Mouse (Mus musculus): ENCODE results near the gene F8. TPM values are rescaled to one million over a fixed set of nuclear protein-coding genes. Genes with fewer than 3 reads are reported as not detected.
A peak's percentile ranks its signal among the peaks of the same experiment; 100 is the strongest.

F8 gene
- polyA plus RNA-seq, 2 experiments: 0.58 to 1.5 TPM

GRCm38 (mm10) chrX:75128333-75128980 lies 254.0 kb downstream of the F8 start:
- H3K4me3 ChIP-seq (replicated peaks; ENCODE audit: low read length): no peak overlapping the region
- no peak overlapping the region for H3K4me2 ChIP-seq (replicated peaks; ENCODE audit: low read depth, low read length, severe bottlenecking)
- no peaks in the 10 kb centered on the region for H3K4me1 ChIP-seq (ENCODE audit: control insufficient read depth, insufficient read depth, low read length)
- no peak overlapping the region for H3K27ac ChIP-seq (replicated peaks; ENCODE audit: low read depth, low read length)
- peaks cover 7% of the 10 kb centered on the region for H3K36me3 ChIP-seq (ENCODE audit: control insufficient read depth, insufficient read depth, low read length)
- ATAC-seq (ENCODE audit: low FRiP score, low read depth): no peak
- TF ChIP-seq POLR2A (IDR thresholded peaks at IDR 0.05; ENCODE audit: borderline replicate concordance, extremely low read depth, insufficient read depth, insufficient read length): no peak
- DNase-seq (ENCODE audit: low spot score): peak; percentile 4
- no peak overlapping the region for H3K9ac ChIP-seq (ENCODE audit: low read depth, low read length, severe bottlenecking)
- no peaks in the 10 kb centered on the region for H3K9me3 ChIP-seq (ENCODE audit: control insufficient read depth, low read length)
- H3K27me3 ChIP-seq (ENCODE audit: control insufficient read depth, insufficient read depth, low read length): no peaks in the 10 kb centered on the region

GRCm38 (mm10) chrX:75126893-75127292 lies 255.5 kb downstream of the F8 start:
- no peak for DNase-seq (ENCODE audit: low spot score)
- Histone ChIP-seq H3K36me3 (ENCODE audit: control insufficient read depth, insufficient read depth, low read length) (peaks cover 7% of the 10 kb centered on the region), H3K4me3 (replicated peaks; ENCODE audit: low read length) (no peak overlapping the region), H3K4me1 (ENCODE audit: control insufficient read depth, insufficient read depth, low read length) (no peaks in the 10 kb centered on the region), H3K27ac (replicated peaks; ENCODE audit: low read depth, low read length) (no peak overlapping the region), H3K9me3 (ENCODE audit: control insufficient read depth, low read length) (no peaks in the 10 kb centered on the region), H3K4me2 (replicated peaks; ENCODE audit: low read depth, low read length, severe bottlenecking) (no peak overlapping the region), H3K9ac (ENCODE audit: low read depth, low read length, severe bottlenecking) (no peak overlapping the region), H3K27me3 (ENCODE audit: control insufficient read depth, insufficient read depth, low read length) (no peaks in the 10 kb centered on the region)
- no peak for ATAC-seq (ENCODE audit: low FRiP score, low read depth)
- TF ChIP-seq POLR2A (IDR thresholded peaks at IDR 0.05; ENCODE audit: borderline replicate concordance, extremely low read depth, insufficient read depth, insufficient read length): no peak

GRCm38 (mm10) chrX:75125606-75126005 lies 256.8 kb downstream of the F8 start:
- Histone ChIP-seq H3K9ac (ENCODE audit: low read depth, low read length, severe bottlenecking) (no peak overlapping the region), H3K4me2 (replicated peaks; ENCODE audit: low read depth, low read length, severe bottlenecking) (no peak overlapping the region), H3K4me1 (ENCODE audit: control insufficient read depth, insufficient read depth, low read length) (no peaks in the 10 kb centered on the region), H3K27ac (replicated peaks; ENCODE audit: low read depth, low read length) (no peak overlapping the region), H3K4me3 (replicated peaks; ENCODE audit: low read length) (no peak overlapping the region), H3K36me3 (ENCODE audit: control insufficient read depth, insufficient read depth, low read length) (peaks cover 7% of the 10 kb centered on the region), H3K9me3 (ENCODE audit: control insufficient read depth, low read length) (no peaks in the 10 kb centered on the region), H3K27me3 (ENCODE audit: control insufficient read depth, insufficient read depth, low read length) (no peaks in the 10 kb centered on the region)
- WGBS: 87% methylated on average over 3 of the region's 3 CpGs
- no peak for TF ChIP-seq POLR2A (IDR thresholded peaks at IDR 0.05; ENCODE audit: borderline replicate concordance, extremely low read depth, insufficient read depth, insufficient read length)
- no peak for DNase-seq (ENCODE audit: low spot score)
- ATAC-seq (ENCODE audit: low FRiP score, low read depth): no peak

Other genes starting within 250 kb of the F8 start
- not detected in 2 replicates for gene Smim9, start 218.8 kb downstream of the F8 start, polyA plus RNA-seq (2012; rRNA removed)
- gene Smim9, start 218.8 kb downstream of the F8 start, polyA plus RNA-seq (2014; fragmentation: Nextera tagmentation; extraction: Ambion mirVana): not detected in 2 replicates
- 24.8 and 29.2 TPM in 2 replicates for gene Fundc2, start 216 bp downstream of the F8 start, polyA plus RNA-seq (2012; rRNA removed)
- 83.8 and 84.1 TPM in 2 replicates for gene Fundc2, start 216 bp downstream of the F8 start, polyA plus RNA-seq (2014; fragmentation: Nextera tagmentation; extraction: Ambion mirVana)
- gene Cmc4, start 34.0 kb upstream of the F8 start, polyA plus RNA-seq (2012; rRNA removed): 19.2 and 22.9 TPM in 2 replicates
- 23.8 TPM in 2 replicates for gene Cmc4, start 34.0 kb upstream of the F8 start, polyA plus RNA-seq (2014; fragmentation: Nextera tagmentation; extraction: Ambion mirVana)
- gene Mtcp1, start 34.0 kb upstream of the F8 start, polyA plus RNA-seq (2012; rRNA removed): 13.2 and 14.2 TPM in 2 replicates
- gene Mtcp1, start 34.0 kb upstream of the F8 start, polyA plus RNA-seq (2014; fragmentation: Nextera tagmentation; extraction: Ambion mirVana): 9.3 and 9.6 TPM in 2 replicates
- 19.5 and 25.3 TPM in 2 replicates for gene Brcc3, start 34.0 kb upstream of the F8 start, polyA plus RNA-seq (2012; rRNA removed)
- gene Brcc3, start 34.0 kb upstream of the F8 start, polyA plus RNA-seq (2014; fragmentation: Nextera tagmentation; extraction: Ambion mirVana): 50.7 and 55.8 TPM in 2 replicates
- 30.1 and 37.2 TPM in 2 replicates for gene Vbp1, start 131.7 kb upstream of the F8 start, polyA plus RNA-seq (2012; rRNA removed)
- 126 and 128 TPM in 2 replicates for gene Vbp1, start 131.7 kb upstream of the F8 start, polyA plus RNA-seq (2014; fragmentation: Nextera tagmentation; extraction: Ambion mirVana)
- 1.6 and 1.8 TPM in 2 replicates for gene Rab39b, start 195.6 kb upstream of the F8 start, polyA plus RNA-seq (2012; rRNA removed)
- gene Rab39b, start 195.6 kb upstream of the F8 start, polyA plus RNA-seq (2014; fragmentation: Nextera tagmentation; extraction: Ambion mirVana): 1.5 and 1.8 TPM in 2 replicates

All from limb, embryonic 14.5 days (tissue).